In genomic region chr2:173177951-173178350, GRCm38 (mm10) we compare ENCODE assay signal across 15 mouse cellular contexts. TPM values are rescaled to one million over a fixed set of nuclear protein-coding genes. Genes with fewer than 3 reads are reported as not detected.
DNase-seq lines count a peak whose midpoint lies in the region; ATAC-seq lines count a peak whose summit lies in the region.
"Had no signal": no experiment of that assay in that cellular context is flagged by ENCODE, and none has a peak within 500 bp of the region (broad histone marks: within the 10 kb centered on the region; RNA-seq: fewer than 3 reads in every experiment).

No protein-coding gene starts in this region.

- WGBS in heart, embryonic 10.5 days, result 82% methylated on average over 8 of the region's 8 CpGs
- 88% methylated on average over 8 of the region's 8 CpGs for WGBS in midbrain, embryonic 10.5 days
- WGBS in midbrain, embryonic 15.5 days, result 86% methylated on average over 8 of the region's 8 CpGs

- DNase-seq in heart, adult 9 months (ENCODE audit: low spot score in 2 of 2), result peak; percentile 41 to 46
- DNase-seq in heart, embryonic 10.5 days (ENCODE audit: low spot score), result no peak
- DNase-seq in midbrain, embryonic 10.5 days (ENCODE audit: low spot score), result peak; percentile 9
- DNase-seq in kidney, adult 9 months, result peak; percentile 92
- peak; percentile 70 to 82 for DNase-seq in kidney, postnatal 4 days
- DNase-seq in spleen, adult 12 weeks (ENCODE audit: low spot score), result no peak
- DNase-seq: adrenal gland, adult 2 months; layer of hippocampus, postnatal 36 days had no signal

- H3K9ac ChIP-seq in midbrain, embryonic 15.5 days, result no peak overlapping the region
- H3K9ac ChIP-seq: heart, embryonic 13.5 days; intestine, embryonic 15.5 days had no signal

- no peak overlapping the region for H3K4me2 ChIP-seq in midbrain, embryonic 15.5 days
- H3K4me2 ChIP-seq: heart, embryonic 13.5 days; intestine, embryonic 15.5 days; liver, embryonic 11.5 days had no signal

- no peak for ATAC-seq in midbrain, embryonic 15.5 days (replicated peaks)
- ATAC-seq: intestine, embryonic 15.5 days; Patski had no signal

- H3K4me3 ChIP-seq in heart, embryonic 10.5 days, result no peak overlapping the region
- H3K4me3 ChIP-seq in midbrain, embryonic 10.5 days, result no peak overlapping the region
- no peak overlapping the region for H3K4me3 ChIP-seq in midbrain, embryonic 15.5 days
- H3K4me3 ChIP-seq: heart, embryonic 13.5 days; intestine, embryonic 15.5 days had no signal

- H3K4me1 ChIP-seq in heart, embryonic 10.5 days, result peaks cover 21% of the 10 kb centered on the region
- peaks cover 20% of the 10 kb centered on the region for H3K4me1 ChIP-seq in midbrain, embryonic 10.5 days
- peaks cover 15% of the 10 kb centered on the region for H3K4me1 ChIP-seq in midbrain, embryonic 15.5 days

- H3K9me3 ChIP-seq in heart, embryonic 10.5 days, result no peaks in the 10 kb centered on the region
- peaks cover 7% of the 10 kb centered on the region for H3K9me3 ChIP-seq in midbrain, embryonic 10.5 days (replicated peaks)
- H3K9me3 ChIP-seq in midbrain, embryonic 15.5 days, result no peaks in the 10 kb centered on the region
- H3K9me3 ChIP-seq: intestine, embryonic 15.5 days had no signal

- H3K27me3 ChIP-seq in heart, embryonic 10.5 days (ENCODE audit: insufficient read depth, poor library complexity, severe bottlenecking), result peaks cover 48% of the 10 kb centered on the region
- peaks cover 5% of the 10 kb centered on the region; the same call in 1 of the 2 replicates for H3K27me3 ChIP-seq in midbrain, embryonic 10.5 days (ENCODE audit: low read depth, poor library complexity, severe bottlenecking)
- no peaks in the 10 kb centered on the region for H3K27me3 ChIP-seq in midbrain, embryonic 15.5 days (replicated peaks)

- no peak overlapping the region; the same call in 1 of the 2 replicates for H3K27ac ChIP-seq in heart, embryonic 10.5 days
- H3K27ac ChIP-seq in midbrain, embryonic 10.5 days (replicated peaks), result no peak overlapping the region
- H3K27ac ChIP-seq in midbrain, embryonic 15.5 days, result no peak overlapping the region
- H3K27ac ChIP-seq: heart, embryonic 13.5 days; intestine, embryonic 15.5 days had no signal

- no peaks in the 10 kb centered on the region for H3K36me3 ChIP-seq in heart, embryonic 10.5 days
- H3K36me3 ChIP-seq in midbrain, embryonic 10.5 days, result no peaks in the 10 kb centered on the region
- H3K36me3 ChIP-seq in midbrain, embryonic 15.5 days (replicated peaks), result no peaks in the 10 kb centered on the region
- H3K36me3 ChIP-seq: heart, embryonic 13.5 days; intestine, embryonic 15.5 days had no signal

RNA-seq across cellular contexts. Expression of gene Pck1, which starts 25.1 kb away (rescaled TPM):
- not detected in 2 replicates for polyA plus RNA-seq in heart, embryonic 10.5 days (2016; fragmentation: Nextera tagmentation; extraction: Ambion mirVana)
- polyA plus RNA-seq in midbrain, embryonic 10.5 days (2016; fragmentation: Nextera tagmentation; extraction: Ambion mirVana), result not detected in 2 replicates
- not detected in 2 replicates for polyA plus RNA-seq in midbrain, embryonic 15.5 days (2015; fragmentation: Nextera tagmentation; extraction: Ambion mirVana)
- polyA plus RNA-seq: Patski had no signal

RNA-seq across cellular contexts. Expression of gene Zbp1, which starts 40.8 kb away (rescaled TPM):
- not detected in 2 replicates for polyA plus RNA-seq in heart, embryonic 10.5 days (2016; fragmentation: Nextera tagmentation; extraction: Ambion mirVana)
- 0.28 and 0.43 TPM in 2 replicates for polyA plus RNA-seq in midbrain, embryonic 10.5 days (2016; fragmentation: Nextera tagmentation; extraction: Ambion mirVana)
- polyA plus RNA-seq in midbrain, embryonic 15.5 days (2015; fragmentation: Nextera tagmentation; extraction: Ambion mirVana), result 0.22 and 1.1 TPM in 2 replicates
- polyA plus RNA-seq: liver, embryonic 11.5 days had no signal

RNA-seq across cellular contexts. Expression of gene Ctcfl, which starts 58.6 kb away (rescaled TPM):
- 0.85 and 1.1 TPM in 2 replicates for polyA plus RNA-seq in heart, embryonic 10.5 days (2016; fragmentation: Nextera tagmentation; extraction: Ambion mirVana)
- polyA plus RNA-seq in midbrain, embryonic 10.5 days (2016; fragmentation: Nextera tagmentation; extraction: Ambion mirVana), result 0.07 and 0.11 TPM in 2 replicates
- polyA plus RNA-seq in midbrain, embryonic 15.5 days (2015; fragmentation: Nextera tagmentation; extraction: Ambion mirVana), result 0.05 and 0.14 TPM in 2 replicates
- polyA plus RNA-seq: adrenal gland, adult 2 months; cortical plate, adult 2 months; Patski; urinary bladder, adult 2 months had no signal

Comparison
In these comparisons a context has a peak if more than half of its experiments do, and no peak if none do; other contexts are left out.
1. DNase-seq: peak in heart, adult 9 months (2 of 2), midbrain, embryonic 10.5 days (single experiment), kidney, adult 9 months (single experiment) and kidney, postnatal 4 days (2 of 2); none in heart, embryonic 10.5 days (single experiment) and spleen, adult 12 weeks (single experiment).